Mouse (Mus musculus): ENCODE measurements at regions not wholly inside any gene's neighbourhood (a gene's known extent, or its start where the extent isn't known, plus 50 kb on each side); places are given as distances from the start of the nearest gene placed in this dataset.

GRCm38 (mm10) chr7:72854501-72855002 lies 520.8 kb upstream of the Rgma start:
- Histone ChIP-seq H3K27ac (ENCODE audit: insufficient read depth, low read depth, low read length) (no peak overlapping the region), H3K4me1 (ENCODE audit: control insufficient read depth, insufficient read depth, low read length) (no peaks in the 10 kb centered on the region), H3K4me3 (ENCODE audit: insufficient read depth, low read depth, low read length) (no peak overlapping the region)
- TF ChIP-seq POLR2A (IDR thresholded peaks at IDR 0.05; ENCODE audit: insufficient read depth, low read depth, low read length): no peak
- TF ChIP-seq CTCF (IDR thresholded peaks at IDR 0.05; ENCODE audit: insufficient read depth, low read depth, low read length): no peak
- WGBS: 93% methylated on average over 2 of the region's 2 CpGs

GRCm38 (mm10) chr7:72866966-72867754 lies 508.1 kb upstream of the Rgma start:
- H3K27ac ChIP-seq (ENCODE audit: insufficient read depth, low read depth, low read length): no peak overlapping the region
- 48% methylated on average over 6 of the region's 6 CpGs for WGBS
- H3K4me1 ChIP-seq (ENCODE audit: control insufficient read depth, insufficient read depth, low read length): no peaks in the 10 kb centered on the region
- TF ChIP-seq CTCF (IDR thresholded peaks at IDR 0.05; ENCODE audit: insufficient read depth, low read depth, low read length) (no peak), POLR2A (IDR thresholded peaks at IDR 0.05; ENCODE audit: insufficient read depth, low read depth, low read length) (no peak)
- H3K4me3 ChIP-seq (ENCODE audit: insufficient read depth, low read depth, low read length): no peak overlapping the region

GRCm38 (mm10) chr7:72869068-72869467 lies 506.2 kb upstream of the Rgma start:
- Histone ChIP-seq H3K4me1 (ENCODE audit: control insufficient read depth, insufficient read depth, low read length) (no peaks in the 10 kb centered on the region), H3K4me3 (ENCODE audit: insufficient read depth, low read depth, low read length) (no peak overlapping the region), H3K27ac (ENCODE audit: insufficient read depth, low read depth, low read length) (no peak overlapping the region)
- WGBS: 86% methylated on average over 4 of the region's 4 CpGs
- TF ChIP-seq POLR2A (IDR thresholded peaks at IDR 0.05; ENCODE audit: insufficient read depth, low read depth, low read length): no peak
- no peak for TF ChIP-seq CTCF (IDR thresholded peaks at IDR 0.05; ENCODE audit: insufficient read depth, low read depth, low read length)

- TF ChIP-seq POLR2A (IDR thresholded peaks at IDR 0.05; ENCODE audit: insufficient read depth, low read depth, low read length): no peak
- no peak for TF ChIP-seq CTCF (IDR thresholded peaks at IDR 0.05; ENCODE audit: insufficient read depth, low read depth, low read length)
- no peak overlapping the region for H3K27ac ChIP-seq (ENCODE audit: insufficient read depth, low read depth, low read length)
- H3K4me3 ChIP-seq (ENCODE audit: insufficient read depth, low read depth, low read length): no peak overlapping the region
- WGBS: 81% methylated on average over 6 of the region's 6 CpGs
- H3K4me1 ChIP-seq (ENCODE audit: control insufficient read depth, insufficient read depth, low read length): no peaks in the 10 kb centered on the region
Measured at GRCm38 (mm10) chr7:72900816-72901215, 474.5 kb upstream of the Rgma start.

DNA sequence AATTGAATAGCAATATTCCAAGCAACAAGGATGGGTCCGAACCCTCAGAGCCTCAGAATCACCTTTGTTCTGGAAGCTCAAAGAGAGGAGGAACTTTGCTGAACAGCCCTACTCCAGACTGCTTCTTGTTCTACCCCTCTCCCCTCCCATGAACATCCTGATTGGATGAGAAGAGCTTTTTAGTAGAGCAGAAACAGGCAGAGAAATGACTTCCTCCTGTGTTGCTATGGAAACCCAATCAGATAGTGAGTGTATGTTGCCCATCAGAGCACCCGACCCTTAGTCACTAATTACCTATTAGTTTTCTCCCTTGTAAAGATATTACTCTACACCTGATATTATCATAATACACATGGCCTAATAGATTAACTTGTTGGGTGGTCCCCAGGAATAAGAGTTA lies 469.4 kb upstream of the Rgma start:
- TF ChIP-seq POLR2A (IDR thresholded peaks at IDR 0.05; ENCODE audit: insufficient read depth, low read depth, low read length) (no peak), CTCF (IDR thresholded peaks at IDR 0.05; ENCODE audit: insufficient read depth, low read depth, low read length) (no peak)
- Histone ChIP-seq H3K4me3 (ENCODE audit: insufficient read depth, low read depth, low read length) (no peak overlapping the region), H3K4me1 (ENCODE audit: control insufficient read depth, insufficient read depth, low read length) (no peaks in the 10 kb centered on the region), H3K27ac (ENCODE audit: insufficient read depth, low read depth, low read length) (no peak overlapping the region)
- WGBS: 72% methylated on average over 2 of the region's 2 CpGs

GRCm38 (mm10) chr7:72906536-72906935 lies 468.8 kb upstream of the Rgma start:
- Histone ChIP-seq H3K4me1 (ENCODE audit: control insufficient read depth, insufficient read depth, low read length) (no peaks in the 10 kb centered on the region), H3K4me3 (ENCODE audit: insufficient read depth, low read depth, low read length) (no peak overlapping the region), H3K27ac (ENCODE audit: insufficient read depth, low read depth, low read length) (no peak overlapping the region)
- 60% methylated on average over 4 of the region's 4 CpGs for WGBS
- no peak for TF ChIP-seq POLR2A (IDR thresholded peaks at IDR 0.05; ENCODE audit: insufficient read depth, low read depth, low read length)
- no peak for TF ChIP-seq CTCF (IDR thresholded peaks at IDR 0.05; ENCODE audit: insufficient read depth, low read depth, low read length)

DNA sequence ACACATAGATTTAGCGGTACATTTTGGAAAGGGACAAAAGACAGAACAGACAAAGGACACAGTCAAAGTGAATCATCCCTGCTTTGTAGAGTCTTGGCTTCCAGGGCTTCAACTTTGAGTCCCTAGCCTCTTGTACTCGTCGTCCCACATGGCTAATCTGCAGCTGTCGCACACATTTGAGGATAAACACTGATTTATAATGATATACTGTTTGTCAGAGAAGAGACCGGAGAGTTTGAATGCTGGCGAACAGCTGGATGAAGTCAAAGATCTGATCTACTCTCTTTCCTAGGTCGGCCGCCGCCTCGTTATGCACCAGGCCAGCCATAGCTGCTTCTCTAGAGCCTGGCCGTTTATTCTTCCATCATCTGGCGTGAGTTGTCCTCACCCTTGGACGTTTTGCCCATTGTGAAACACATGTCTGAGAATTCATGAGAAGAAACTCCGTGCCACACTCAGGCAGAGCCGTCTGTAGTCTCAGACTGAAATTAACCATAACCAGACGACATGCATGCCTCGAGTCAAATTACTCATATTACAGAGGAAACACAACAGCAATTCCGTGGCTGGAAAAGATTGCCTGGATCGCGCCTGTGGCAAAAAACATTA lies 448.4 kb upstream of the Rgma start:
- H3K4me1 ChIP-seq (ENCODE audit: control insufficient read depth, insufficient read depth, low read length): no peaks in the 10 kb centered on the region
- TF ChIP-seq CTCF (IDR thresholded peaks at IDR 0.05; ENCODE audit: insufficient read depth, low read depth, low read length): no peak
- no peak for TF ChIP-seq POLR2A (IDR thresholded peaks at IDR 0.05; ENCODE audit: insufficient read depth, low read depth, low read length)
- H3K4me3 ChIP-seq (ENCODE audit: insufficient read depth, low read depth, low read length): no peak overlapping the region
- WGBS: 79% methylated on average over 20 of the region's 20 CpGs
- no peak overlapping the region for H3K27ac ChIP-seq (ENCODE audit: insufficient read depth, low read depth, low read length)

DNA sequence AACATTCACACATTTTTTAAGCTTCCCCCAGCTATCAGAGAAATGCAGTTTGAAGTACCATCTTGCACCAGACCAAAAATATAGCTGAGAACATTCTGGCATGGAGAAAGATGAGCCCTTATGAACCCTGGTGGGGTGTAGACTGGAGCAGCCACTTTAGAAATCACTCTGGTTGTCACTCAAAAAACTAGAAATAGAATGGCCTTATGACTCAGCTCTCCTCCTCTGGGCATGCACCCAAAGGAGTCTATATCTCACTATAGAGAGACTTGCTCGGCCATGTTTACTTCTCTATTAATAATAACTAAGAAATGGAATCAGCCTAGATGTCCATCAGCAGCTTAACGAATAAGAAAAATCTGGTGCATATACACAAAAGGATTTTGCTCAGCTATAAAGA lies 436.5 kb upstream of the Rgma start:
- TF ChIP-seq POLR2A (IDR thresholded peaks at IDR 0.05; ENCODE audit: insufficient read depth, low read depth, low read length) (no peak), CTCF (IDR thresholded peaks at IDR 0.05; ENCODE audit: insufficient read depth, low read depth, low read length) (no peak)
- 86% methylated on average over 2 of the region's 2 CpGs for whole genome bisulfite sequencing
- no peaks in the 10 kb centered on the region for H3K4me1 ChIP-seq (ENCODE audit: control insufficient read depth, insufficient read depth, low read length)
- H3K27ac ChIP-seq (ENCODE audit: insufficient read depth, low read depth, low read length): no peak overlapping the region
- H3K4me3 ChIP-seq (ENCODE audit: insufficient read depth, low read depth, low read length): no peak overlapping the region

DNA sequence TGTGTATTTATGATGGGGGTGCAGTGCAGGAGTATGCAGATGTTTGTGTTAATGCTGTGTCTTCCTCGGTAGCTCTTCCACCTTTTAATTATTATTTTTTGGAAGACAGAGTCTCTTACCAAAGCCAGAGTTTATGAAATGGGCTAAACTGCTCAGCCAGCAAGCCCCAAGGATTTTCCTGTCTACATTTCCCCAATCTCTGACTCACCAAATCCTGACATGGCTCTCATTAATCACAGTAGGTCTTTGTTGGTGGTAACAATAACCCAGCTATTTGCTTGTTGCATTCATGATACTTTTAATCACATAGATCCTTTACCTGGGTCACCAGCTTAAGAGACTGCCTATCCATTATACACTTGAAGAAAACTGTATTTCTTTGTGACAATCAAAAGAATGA lies 427.8 kb upstream of the Rgma start:
- no peaks in the 10 kb centered on the region for H3K4me1 ChIP-seq (ENCODE audit: control insufficient read depth, insufficient read depth, low read length)
- no peak overlapping the region for H3K4me3 ChIP-seq (ENCODE audit: insufficient read depth, low read depth, low read length)
- TF ChIP-seq CTCF (IDR thresholded peaks at IDR 0.05; ENCODE audit: insufficient read depth, low read depth, low read length) (no peak), POLR2A (IDR thresholded peaks at IDR 0.05; ENCODE audit: insufficient read depth, low read depth, low read length) (no peak)
- 54% methylated on average over 1 of the region's 1 CpGs for WGBS
- H3K27ac ChIP-seq (ENCODE audit: insufficient read depth, low read depth, low read length): no peak overlapping the region
